Comparison of ENCODE assay signal across 8 mouse cellular contexts in the genomic region with DNA sequence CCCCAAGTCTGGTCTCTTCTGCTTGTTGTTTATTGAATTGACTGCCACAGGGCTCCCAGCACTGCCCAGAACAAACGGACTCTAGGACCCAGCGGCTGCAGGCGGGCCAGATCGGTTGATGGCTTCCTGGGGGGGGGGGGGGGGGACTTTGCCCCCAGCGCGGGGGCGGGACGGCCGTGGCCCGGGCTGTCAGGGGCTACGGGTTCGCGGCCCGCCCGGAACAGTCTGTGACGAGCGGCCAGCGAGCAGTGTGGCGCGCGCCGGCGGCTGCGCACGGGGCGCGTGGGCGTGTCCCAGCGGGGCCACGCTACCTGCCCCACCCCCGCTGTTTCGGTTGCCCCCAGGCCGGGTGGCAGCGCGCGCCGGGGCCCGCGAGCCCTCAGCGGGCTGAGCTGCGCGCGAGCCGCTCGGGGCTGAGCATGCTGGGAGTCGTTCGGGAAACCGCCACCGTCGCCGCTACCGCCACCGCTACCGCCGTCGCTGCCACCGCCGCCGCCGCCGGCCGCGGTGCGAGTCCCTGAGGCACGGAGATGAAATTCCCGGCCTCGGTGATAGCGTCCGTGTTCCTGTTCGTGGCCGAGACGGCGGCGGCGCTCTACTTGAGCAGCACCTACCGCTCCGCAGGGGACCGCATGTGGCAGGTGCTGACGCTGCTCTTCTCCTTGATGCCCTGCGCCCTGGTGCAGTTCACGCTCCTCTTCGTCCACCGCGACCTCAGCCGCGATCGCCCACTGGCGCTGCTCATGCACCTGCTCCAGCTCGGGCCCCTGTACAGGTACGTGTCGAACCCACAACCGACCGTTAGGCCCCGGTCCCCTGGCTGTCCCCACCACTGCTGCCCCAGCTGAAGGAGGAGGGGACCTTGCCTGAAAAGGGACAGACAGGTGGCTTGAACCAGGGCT. TPM values are rescaled to one million over a fixed set of nuclear protein-coding genes. Genes with fewer than 3 reads are reported as not detected.
A peak's percentile ranks its signal among the peaks of the same experiment; 100 is the strongest.
DNase-seq lines count a peak whose midpoint lies in the region; ATAC-seq lines count a peak whose summit lies in the region.

A gene (plus strand): TSS at position 297 of the 902 bp plus-strand sequence.

- 14% methylated on average over 85 of the region's 94 CpGs for WGBS in embryonic facial prominence, embryonic 15.5 days
- WGBS in heart, embryonic 10.5 days = 11% methylated on average over 79 of the region's 94 CpGs
- 13% methylated on average over 46 of the region's 94 CpGs for WGBS in kidney, embryonic 14.5 days
- WGBS in liver, embryonic 11.5 days = 8% methylated on average over 67 of the region's 94 CpGs

- peak; percentile 85 for ATAC-seq in embryonic facial prominence, embryonic 15.5 days (ENCODE audit: insufficient number of reproducible peaks, low FRiP score, low TSS enrichment, low read depth)
- ATAC-seq in kidney, embryonic 14.5 days (ENCODE audit: low FRiP score, low TSS enrichment) = peak; percentile 92
- peak; percentile 92 for ATAC-seq in liver, embryonic 11.5 days (replicated peaks; ENCODE audit: low FRiP score)
- peak; percentile 73 for ATAC-seq in monocyte, adult 5-6 weeks (replicated peaks; ENCODE audit: insufficient number of reproducible peaks, low FRiP score, low TSS enrichment, poor library complexity, severe bottlenecking)

- no peaks in the 10 kb centered on the region for H3K36me3 ChIP-seq in embryonic facial prominence, embryonic 15.5 days
- no peaks in the 10 kb centered on the region for H3K36me3 ChIP-seq in heart, embryonic 10.5 days
- no peaks in the 10 kb centered on the region for H3K36me3 ChIP-seq in kidney, embryonic 14.5 days (ENCODE audit: control insufficient read depth, insufficient read depth, low read length)
- H3K36me3 ChIP-seq in liver, embryonic 11.5 days (ENCODE audit: control insufficient read depth, insufficient read depth, low read length) = no peaks in the 10 kb centered on the region

- H3K27me3 ChIP-seq in embryonic facial prominence, embryonic 15.5 days = no peaks in the 10 kb centered on the region
- H3K27me3 ChIP-seq in heart, embryonic 10.5 days (ENCODE audit: insufficient read depth, poor library complexity, severe bottlenecking) = peaks cover 11% of the 10 kb centered on the region; the same call in 1 of the 2 replicates
- H3K27me3 ChIP-seq in kidney, embryonic 14.5 days (ENCODE audit: control insufficient read depth, insufficient read depth, low read length) = no peaks in the 10 kb centered on the region
- peaks cover 8% of the 10 kb centered on the region for H3K27me3 ChIP-seq in liver, embryonic 11.5 days (replicated peaks; ENCODE audit: control insufficient read depth, insufficient read depth, low read length)

- peak within 1 kb of the TSS; percentile 15; the same call in 1 of the 2 replicates for H3K9ac ChIP-seq in embryonic facial prominence, embryonic 15.5 days
- peak within 1 kb of the TSS; percentile 51 for H3K9ac ChIP-seq in kidney, embryonic 14.5 days (ENCODE audit: low read depth, low read length)
- peak within 1 kb of the TSS; percentile 83 for H3K9ac ChIP-seq in liver, embryonic 11.5 days (ENCODE audit: low read depth, low read length)

- peak within 1 kb of the TSS; percentile 55 for H3K4me3 ChIP-seq in embryonic facial prominence, embryonic 15.5 days (replicated peaks)
- H3K4me3 ChIP-seq in heart, embryonic 10.5 days = peak within 1 kb of the TSS; percentile 66
- H3K4me3 ChIP-seq in kidney, embryonic 14.5 days (ENCODE audit: low read length) = peak within 1 kb of the TSS; percentile 53
- peak within 1 kb of the TSS; percentile 64 for H3K4me3 ChIP-seq in liver, embryonic 11.5 days (ENCODE audit: low read depth, low read length)

- peak within 1 kb of the TSS; percentile 56 for H3K4me2 ChIP-seq in embryonic facial prominence, embryonic 15.5 days (replicated peaks)
- peak within 1 kb of the TSS; percentile 52 for H3K4me2 ChIP-seq in kidney, embryonic 14.5 days (replicated peaks; ENCODE audit: low read depth, low read length)
- H3K4me2 ChIP-seq in liver, embryonic 11.5 days = peak within 1 kb of the TSS; percentile 60

- no peak within 1 kb of the TSS for H3K27ac ChIP-seq in embryonic facial prominence, embryonic 15.5 days (replicated peaks)
- H3K27ac ChIP-seq in heart, embryonic 10.5 days = peak within 1 kb of the TSS; percentile 85
- no peak within 1 kb of the TSS for H3K27ac ChIP-seq in kidney, embryonic 14.5 days (ENCODE audit: low read depth, low read length)
- peak within 1 kb of the TSS; percentile 75 for H3K27ac ChIP-seq in liver, embryonic 11.5 days (ENCODE audit: low read depth, low read length)

- no peaks in the 10 kb centered on the region for H3K9me3 ChIP-seq in embryonic facial prominence, embryonic 15.5 days (replicated peaks)
- no peaks in the 10 kb centered on the region for H3K9me3 ChIP-seq in heart, embryonic 10.5 days
- H3K9me3 ChIP-seq in kidney, embryonic 14.5 days (ENCODE audit: control insufficient read depth, low read length) = no peaks in the 10 kb centered on the region
- H3K9me3 ChIP-seq in liver, embryonic 11.5 days (ENCODE audit: control insufficient read depth, low read length) = no peaks in the 10 kb centered on the region

- H3K4me1 ChIP-seq in embryonic facial prominence, embryonic 15.5 days = no peaks in the 10 kb centered on the region
- no peaks in the 10 kb centered on the region for H3K4me1 ChIP-seq in heart, embryonic 10.5 days
- H3K4me1 ChIP-seq in kidney, embryonic 14.5 days (ENCODE audit: control insufficient read depth, insufficient read depth, low read length) = no peaks in the 10 kb centered on the region
- no peaks in the 10 kb centered on the region for H3K4me1 ChIP-seq in liver, embryonic 11.5 days (replicated peaks; ENCODE audit: control insufficient read depth, insufficient read depth, low read length)

- peak; percentile 80 for DNase-seq in 416B (ENCODE audit: low read depth)
- DNase-seq in adrenal gland, postnatal 36 days = peak; percentile 49 to 72
- DNase-seq in heart, embryonic 10.5 days (ENCODE audit: low spot score) = peak; percentile 88
- peak; percentile 71 for DNase-seq in liver, embryonic 11.5 days (ENCODE audit: low spot score)
- DNase-seq in spleen, postnatal 4 days (ENCODE audit: low spot score in 2 of 2) = peak; percentile 75 to 86

RNA-seq across cellular contexts. Expression of the gene that starts here (rescaled TPM):
- total RNA-seq in adrenal gland, postnatal 36 days (2021) = 1 to 10 TPM; 1.5 TPM
- 1.1 and 2.0 TPM in 2 replicates for polyA plus RNA-seq in embryonic facial prominence, embryonic 15.5 days (2015; fragmentation: Nextera tagmentation; extraction: Ambion mirVana)
- 6.2 and 6.5 TPM in 2 replicates for polyA plus RNA-seq in heart, embryonic 10.5 days (2016; fragmentation: Nextera tagmentation; extraction: Ambion mirVana)
- 1.1 and 2.0 TPM in 2 replicates for polyA plus RNA-seq in kidney, embryonic 14.5 days (2014; fragmentation: Nextera tagmentation; extraction: Ambion mirVana)
- polyA plus RNA-seq in liver, embryonic 11.5 days (2014; fragmentation: Nextera tagmentation; extraction: Ambion mirVana) = 27.7 and 31.5 TPM in 2 replicates
- 0.67 to 2.1 TPM (median 1.9 TPM) in 3 replicates for total RNA-seq in monocyte, adult 5-6 weeks (2017)

Comparison
In these comparisons a context has a peak if more than half of its experiments do, and no peak if none do; other contexts are left out.
1. H3K27ac ChIP-seq: peak in heart, embryonic 10.5 days (single experiment) and liver, embryonic 11.5 days (single experiment); none in embryonic facial prominence, embryonic 15.5 days (single experiment) and kidney, embryonic 14.5 days (single experiment).
2. H3K9ac ChIP-seq: peak in every context shown above with its lines; median percentile 83 in liver, embryonic 11.5 days; 51 in kidney, embryonic 14.5 days; 15 in embryonic facial prominence, embryonic 15.5 days.
3. Peak in every context shown above with its lines, with median percentiles within 50 percentile points of each other: DNase-seq, ATAC-seq, H3K4me2 ChIP-seq and H3K4me3 ChIP-seq.